Mouse (Mus musculus): ENCODE measurements around the gene Snx29.
A peak's percentile ranks its signal among the peaks of the same experiment; 100 is the strongest.

DNA sequence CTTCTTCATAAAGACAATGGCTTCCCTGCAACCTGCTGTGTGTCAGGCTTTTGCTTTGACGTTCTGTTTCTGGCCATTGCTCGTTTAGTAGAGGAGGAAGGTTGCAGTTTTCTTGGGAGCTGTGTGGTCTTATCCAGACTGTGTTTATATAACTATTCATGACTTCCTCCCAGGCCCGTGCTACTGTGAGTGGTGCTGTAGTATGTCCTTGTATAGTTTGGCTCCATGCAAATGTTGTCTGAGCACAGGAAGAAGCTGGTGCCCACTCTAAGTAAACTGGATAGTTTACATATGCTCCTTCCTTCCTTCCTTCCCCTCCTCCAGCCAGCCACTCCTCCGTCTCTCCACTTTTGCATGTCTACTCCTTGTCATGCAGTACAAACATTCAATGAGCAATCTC is 323.0 kb downstream of the Snx29 start:
- TF ChIP-seq CTCF (IDR thresholded peaks at IDR 0.05) (no peak), EP300 (IDR thresholded peaks at IDR 0.05) (peak; percentile 95)
